Mouse (Mus musculus) stomach, postnatal 0 days (tissue): ENCODE measurements around the gene Efemp2. TPM values are rescaled to one million over a fixed set of nuclear protein-coding genes. Genes with fewer than 3 reads are reported as not detected.
"Not testable (repeated sequence)": the region's sequence is repeated elsewhere in the genome, so short reads cannot be mapped to it uniquely, and the experiment has no call there.

Experiments used
- ATAC-seq: fragments of 200-750 bp; cut with Nextera tagmentation; 2 replicates; pipeline ENCODE4 v1.8.0; 2017; ENCODE audit not compliant: low FRiP score, low TSS enrichment
- DNase-seq: peaks from one replicate; pipeline ENCODE4 v3.0.0-alpha.2; 2016; ENCODE audit warnings: low spot score
- H3K27ac ChIP-seq: fragments of 300-500 bp; sonication (generic); replicated peaks from 2 replicates; pipeline ENCODE4 v1.5.1; 2014; ENCODE audit warnings: mild to moderate bottlenecking, control low read depth
- H3K27me3 ChIP-seq: fragments of 300-500 bp; sonication (generic); 2 replicates; pipeline ENCODE4 v1.6.1; 2014; ENCODE audit warnings: low read length; ENCODE audit not compliant: control insufficient read depth, insufficient read depth
- H3K36me3 ChIP-seq: fragments of 300-500 bp; sonication (generic); 2 replicates; pipeline ENCODE4 v1.6.1; 2014; ENCODE audit warnings: low read length, mixed read lengths; ENCODE audit not compliant: control insufficient read depth, insufficient read depth
- H3K4me1 ChIP-seq: fragments of 300-500 bp; sonication (generic); replicated peaks from 2 replicates; pipeline ENCODE4 v1.6.1; 2014; ENCODE audit warnings: antibody characterized with exemption; ENCODE audit not compliant: control insufficient read depth, insufficient read depth
- H3K4me2 ChIP-seq: fragments of 300-500 bp; sonication (generic); replicated peaks from 2 replicates; pipeline ENCODE4 v1.6.1; 2014; ENCODE audit warnings: low read depth, mild to moderate bottlenecking, control low read depth, moderate library complexity
- H3K4me3 ChIP-seq: fragments of 300-500 bp; sonication (generic); 2 replicates; pipeline ENCODE4 v1.5.1; 2014; ENCODE audit warnings: low read depth, low read length, control low read depth
- H3K9ac ChIP-seq: fragments of 300-500 bp; sonication (generic); 2 replicates; pipeline ENCODE4 v1.6.1; 2014; ENCODE audit warnings: mild to moderate bottlenecking, low read length, control low read depth, mixed read lengths
- H3K9me3 ChIP-seq: fragments of 300-500 bp; sonication (generic); 2 replicates; pipeline ENCODE4 v1.6.1; 2016; ENCODE audit warnings: low read length; ENCODE audit not compliant: control insufficient read depth
- CTCF ChIP-seq: IDR thresholded peaks from 2 replicates; pipeline ENCODE4 v1.5.1; 2016; ENCODE audit warnings: antibody characterized with exemption, low read depth, mild to moderate bottlenecking, moderate library complexity
- EP300 ChIP-seq: optimal IDR thresholded peaks from 2 replicates; pipeline ENCODE3; 2016; ENCODE audit warnings: antibody characterized with exemption
- WGBS: fragments of 180-500 bp; shearing (Covaris S2); extraction: QIAGEN DNeasy Blood & Tissue Kit; methylation state at CpG from one replicate; pipeline ENCODE4 v1.1.7; 2014; 5-methylcytosine and 5-hydroxymethylcytosine counted together
- polyA plus RNA-seq: library from polyadenylated mRNA; unstranded; fragments of >200 nt; fragmentation: Nextera tagmentation; extraction: Ambion mirVana; gene quantifications from 2 replicates; pipeline ENCODE4 v1.2.1, GENCODE M21; 2015

The Efemp2 gene
- polyA plus RNA-seq, 1 experiment from 2014 or later, result 67.0 TPM

DNA sequence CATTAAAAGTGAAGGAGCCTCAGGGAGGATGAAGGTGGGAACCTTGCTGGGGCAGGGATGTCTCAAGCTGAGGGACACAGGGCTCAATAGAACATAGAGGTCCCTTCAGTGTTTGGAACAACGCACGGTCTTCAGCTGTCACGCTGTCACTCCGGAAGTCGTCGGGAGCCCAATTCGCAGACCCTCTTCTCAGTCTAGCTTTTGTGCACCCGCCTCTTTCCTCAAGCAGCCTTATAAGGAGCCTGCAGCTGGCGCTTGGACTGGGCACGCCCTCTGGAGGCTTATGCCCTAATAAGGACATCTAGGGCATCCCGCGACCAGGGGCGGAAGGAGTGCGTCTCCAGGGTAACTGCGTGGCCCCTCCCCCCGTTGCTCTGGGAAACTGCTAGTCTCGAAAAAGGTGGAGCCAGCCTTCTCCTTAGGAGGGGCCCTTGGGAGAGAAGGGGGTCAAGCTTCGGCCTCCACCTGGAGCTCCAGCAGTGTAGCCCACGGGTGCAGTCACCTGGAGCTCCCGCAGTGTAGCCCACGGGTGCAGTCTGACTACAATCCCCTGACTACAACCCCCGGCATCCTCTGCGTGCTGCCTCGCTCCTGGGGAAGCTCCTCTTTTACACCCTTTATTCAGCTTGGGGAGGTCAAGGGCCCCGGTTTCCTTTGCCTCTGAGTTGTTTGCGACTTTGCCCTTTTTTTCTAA is 15.3 kb downstream of the Efemp2 start:
- WGBS, result 0% methylated on average over 26 of the region's 26 CpGs
- Histone ChIP-seq H3K4me3 (peak overlapping the region; percentile 45), H3K4me1 (no peaks in the 10 kb centered on the region), H3K9me3 (no peaks in the 10 kb centered on the region), H3K36me3 (peaks cover 6% of the 10 kb centered on the region; the same call in 1 of the 2 replicates), H3K4me2 (peak overlapping the region; percentile 70), H3K27ac (peak overlapping the region; percentile 96), H3K27me3 (no peaks in the 10 kb centered on the region), H3K9ac (peak overlapping the region; percentile 52)
- peak; percentile 86 for ATAC-seq
- TF ChIP-seq CTCF (peak; percentile 46; the same call in 1 of the 2 replicates), EP300 (no peak)
- peak; percentile 96 for DNase-seq

DNA sequence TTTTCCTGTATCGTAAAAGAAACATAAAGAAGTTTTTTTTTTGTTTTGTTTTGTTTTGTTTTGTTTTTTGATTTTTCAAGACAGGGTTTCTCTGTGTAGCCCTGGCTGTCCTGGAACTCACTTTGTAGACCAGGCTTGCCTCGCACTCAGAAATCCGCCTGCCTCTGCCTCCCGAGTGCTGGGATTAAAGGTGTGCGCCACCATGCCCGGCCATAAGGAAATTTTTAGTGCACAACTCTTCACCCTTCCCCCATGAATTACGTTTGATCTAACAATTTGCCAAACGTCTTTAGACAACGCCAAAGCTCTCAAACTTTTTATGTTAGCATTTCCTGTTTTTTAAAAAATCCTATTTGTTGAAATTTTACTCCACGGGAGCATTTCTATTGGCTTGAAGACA is 16.0 kb downstream of the Efemp2 start:
- H3K27ac ChIP-seq, result peak overlapping the region; percentile 96; the same call in 1 of the 2 replicates
- not testable (repeated sequence) for H3K27me3 ChIP-seq, H3K9ac ChIP-seq, H3K36me3 ChIP-seq, H3K9me3 ChIP-seq, H3K4me3 ChIP-seq, H3K4me1 ChIP-seq, ATAC-seq, DNase-seq
- H3K4me2 ChIP-seq, result peak overlapping the region; percentile 70
- WGBS, result 39% methylated on average over 10 of the region's 10 CpGs

DNA sequence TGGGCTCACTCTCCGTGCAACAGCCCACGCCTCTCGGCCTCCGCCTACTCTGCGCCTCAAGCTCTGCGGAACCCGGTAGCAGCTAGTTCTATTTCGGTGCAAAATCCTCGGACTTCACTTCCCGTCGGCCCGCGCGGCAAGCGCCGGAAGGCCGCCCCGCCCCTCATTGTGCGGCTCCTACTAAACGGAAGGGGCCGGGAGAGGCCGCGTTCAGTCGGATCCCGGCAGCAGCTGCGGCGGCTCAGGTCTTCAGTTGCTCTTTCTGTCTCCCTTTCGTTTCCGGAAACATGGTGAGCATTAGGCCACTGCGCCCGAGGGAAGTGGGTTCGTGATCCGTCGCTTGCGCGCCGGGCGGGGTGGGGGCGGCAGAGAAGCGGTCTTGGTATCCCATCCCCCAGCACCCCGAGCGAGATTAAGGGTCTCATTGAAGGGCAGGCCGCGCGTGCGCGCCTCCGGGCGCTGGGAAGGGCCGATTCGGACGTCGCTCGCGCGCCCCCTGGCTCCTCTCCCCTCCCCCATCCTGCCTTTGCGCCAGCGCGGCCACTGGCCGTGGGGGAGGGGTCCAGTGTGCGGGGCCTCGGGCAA is 16.7 kb downstream of the Efemp2 start, which contains the start of gene Cfl1:
Gene Cfl1, plus strand, starts transcription at position 143 of the 585 bp plus-strand sequence.
- WGBS, result under 1% methylated on average over 62 of the region's 62 CpGs
- peak within 1 kb of the TSS; percentile 99 for H3K27ac ChIP-seq

GRCm38 (mm10) chr19:5490898-5491708 is 17.3 kb downstream of the Efemp2 start:
- H3K27ac ChIP-seq, result peak overlapping the region; percentile 99
- peak overlapping the region; percentile 93 for H3K9ac ChIP-seq
- H3K4me2 ChIP-seq, result peak overlapping the region; percentile 64
- H3K9me3 ChIP-seq, result no peaks in the 10 kb centered on the region
- 0 out of 2 replicates have a peak, but pooled peaks have one; percentile 0 for TF ChIP-seq CTCF
- no peak for TF ChIP-seq EP300
- peak overlapping the region; percentile 91 for H3K4me3 ChIP-seq
- under 1% methylated on average over 55 of the region's 59 CpGs for WGBS
- no peaks in the 10 kb centered on the region for H3K27me3 ChIP-seq
- peak; percentile 47 for ATAC-seq
- DNase-seq, result peak; percentile 86
- H3K4me1 ChIP-seq, result no peaks in the 10 kb centered on the region
- H3K36me3 ChIP-seq, result peaks cover 13% of the 10 kb centered on the region; the same call in 1 of the 2 replicates

More for the DNA sequence above, 16.7 kb downstream of the Efemp2 start, which contains the start of gene Cfl1:
- DNase-seq, result peak; percentile 97
- peak within 1 kb of the TSS; percentile 93 for H3K9ac ChIP-seq
- H3K4me2 ChIP-seq, result peak within 1 kb of the TSS; percentile 70
- peak within 1 kb of the TSS; percentile 91 for H3K4me3 ChIP-seq
- peak; percentile 65 for ATAC-seq
- H3K4me1 ChIP-seq, result no peaks in the 10 kb centered on the region
- peaks cover 6% of the 10 kb centered on the region; the same call in 1 of the 2 replicates for H3K36me3 ChIP-seq
- H3K9me3 ChIP-seq, result no peaks in the 10 kb centered on the region
- TF ChIP-seq EP300 (peak; percentile 44), CTCF (peak; percentile 44)
- no peaks in the 10 kb centered on the region for H3K27me3 ChIP-seq

DNA sequence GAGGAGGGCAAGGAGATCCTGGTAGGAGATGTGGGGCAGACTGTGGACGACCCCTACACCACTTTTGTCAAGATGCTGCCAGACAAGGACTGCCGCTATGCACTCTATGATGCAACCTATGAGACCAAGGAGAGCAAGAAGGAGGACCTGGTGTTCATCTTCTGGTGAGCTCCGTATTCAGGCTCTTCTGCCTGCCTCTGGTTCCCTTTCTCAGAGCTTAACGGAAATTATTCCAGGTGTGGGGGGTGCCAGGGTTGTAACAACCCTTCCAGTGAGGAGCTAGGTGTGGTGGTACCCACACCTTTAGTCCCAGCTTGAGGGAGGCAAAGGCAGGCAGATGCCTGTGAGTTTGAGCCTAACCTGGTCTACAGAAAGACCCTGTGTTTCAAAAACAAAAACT is 18.9 kb downstream of the Efemp2 start:
- H3K4me2 ChIP-seq, result no peak overlapping the region
- H3K9ac ChIP-seq, result no peak overlapping the region
- H3K27ac ChIP-seq, result no peak overlapping the region
- H3K36me3 ChIP-seq, result peaks cover 17% of the 10 kb centered on the region
- TF ChIP-seq CTCF (no peak), EP300 (no peak)
- no peak overlapping the region for H3K4me3 ChIP-seq
- no peaks in the 10 kb centered on the region for H3K9me3 ChIP-seq
- 81% methylated on average over 4 of the region's 4 CpGs for WGBS
- no peaks in the 10 kb centered on the region for H3K4me1 ChIP-seq
- no peaks in the 10 kb centered on the region for H3K27me3 ChIP-seq
- DNase-seq, result no peak
- no peak for ATAC-seq
